Comparison of ENCODE assay signal across 17 mouse cellular contexts in genomic region chr4:129927091-129927490, GRCm38 (mm10). TPM values are rescaled to one million over a fixed set of nuclear protein-coding genes. Genes with fewer than 3 reads are reported as not detected.
"Had no signal": no experiment of that assay in that cellular context is flagged by ENCODE, and none has a peak within 500 bp of the region (broad histone marks: within the 10 kb centered on the region; RNA-seq: fewer than 3 reads in every experiment).

No protein-coding gene starts in this region.

- H3K36me3 ChIP-seq: limb, embryonic 10.5 days; liver, embryonic 12.5 days; midbrain, embryonic 10.5 days; neural tube, embryonic 13.5 days; stomach, embryonic 15.5 days had no signal

- H3K4me3 ChIP-seq: left cerebral cortex, adult 2 months; limb, embryonic 10.5 days; liver, embryonic 12.5 days; midbrain, embryonic 10.5 days; neural tube, embryonic 13.5 days; stomach, embryonic 15.5 days had no signal

- H3K27ac ChIP-seq: left cerebral cortex, adult 2 months; limb, embryonic 10.5 days; liver, embryonic 12.5 days; midbrain, embryonic 10.5 days; neural tube, embryonic 13.5 days; stomach, embryonic 15.5 days had no signal

- H3K4me2 ChIP-seq: lung, embryonic 14.5 days; neural tube, embryonic 13.5 days; stomach, embryonic 15.5 days had no signal

- H3K27me3 ChIP-seq: liver, embryonic 12.5 days; neural tube, embryonic 13.5 days; stomach, embryonic 15.5 days had no signal

- H3K9me3 ChIP-seq: liver, embryonic 12.5 days; midbrain, embryonic 10.5 days; neural tube, embryonic 13.5 days; stomach, embryonic 15.5 days had no signal

- ATAC-seq: liver, embryonic 12.5 days had no signal

- H3K9ac ChIP-seq: liver, embryonic 12.5 days; lung, embryonic 14.5 days; neural tube, embryonic 13.5 days; stomach, embryonic 15.5 days had no signal

- DNase-seq: kidney, postnatal 25 days; lung, embryonic 14.5 days; lung, postnatal 10 days; lung, postnatal 4 days; midbrain, embryonic 14.5 days; retina, postnatal 1 day; right cerebral cortex, postnatal 4 days; thymus, adult 2 months had no signal

RNA-seq across cellular contexts. Expression of gene Spocd1, which starts 2.0 kb away (rescaled TPM):
- total RNA-seq: monocyte, adult 5-6 weeks had no signal
- polyA plus RNA-seq: limb, embryonic 10.5 days; liver, embryonic 16.5 days; lung, embryonic 14.5 days; midbrain, embryonic 10.5 days; midbrain, embryonic 14.5 days; neural tube, embryonic 13.5 days; urinary bladder, adult 2 months had no signal

RNA-seq across cellular contexts. Expression of gene Adgrb2, which starts 57.6 kb away (rescaled TPM):
- total RNA-seq: monocyte, adult 5-6 weeks had no signal
- polyA plus RNA-seq: liver, embryonic 16.5 days had no signal
